Mouse (Mus musculus): Measurements from ENCODE around the gene Fam20a. TPM values are rescaled to one million over a fixed set of nuclear protein-coding genes. Genes with fewer than 3 reads are reported as not detected.
"Not testable (repeated sequence)": the region's sequence is repeated elsewhere in the genome, so short reads cannot be mapped to it uniquely, and the experiment has no call there.

Fam20a gene
- polyA plus RNA-seq, 1 experiment = 25.3 TPM

GRCm38 (mm10) chr11:109668115-109668725 is 53.9 kb downstream of the Fam20a start:
- Histone ChIP-seq H3K36me3 (ENCODE audit: control insufficient read depth, insufficient read depth, low read length) (peaks cover 61% of the 10 kb centered on the region), H3K4me1 (ENCODE audit: control insufficient read depth, insufficient read depth, insufficient read length, low read length) (peaks cover 3% of the 10 kb centered on the region), H3K4me3 (ENCODE audit: low read depth, low read length) (no peak overlapping the region), H3K27me3 (ENCODE audit: control insufficient read depth, insufficient read depth, low read length) (no peaks in the 10 kb centered on the region), H3K27ac (ENCODE audit: insufficient read depth, low read depth, low read length) (no peak overlapping the region)
- 67% methylated on average over 8 of the region's 8 CpGs for WGBS
- no peak for TF ChIP-seq POLR2A (IDR thresholded peaks at IDR 0.05; ENCODE audit: low read depth, low read length)
- TF ChIP-seq CTCF (IDR thresholded peaks at IDR 0.05; ENCODE audit: extremely low read depth, insufficient read length, insufficient replicate concordance, low read depth, low read length) = no peak

DNA sequence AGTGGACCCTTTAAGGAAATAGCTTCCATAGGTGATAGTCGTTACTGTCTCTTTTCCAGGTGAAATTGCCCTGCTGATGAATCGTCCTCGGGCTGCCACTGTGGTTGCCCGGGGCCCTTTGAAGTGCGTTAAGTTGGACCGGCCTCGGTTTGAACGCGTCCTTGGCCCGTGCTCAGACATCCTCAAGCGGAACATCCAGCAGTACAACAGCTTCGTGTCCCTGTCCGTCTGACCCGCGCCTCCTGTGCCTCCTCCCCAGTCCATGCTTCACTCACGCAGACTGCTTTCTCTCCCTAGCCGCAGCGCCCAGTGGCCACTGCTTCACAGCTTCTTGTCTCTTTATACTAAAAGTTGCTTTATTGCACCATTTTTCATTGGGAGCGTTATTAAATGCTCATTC is 54.7 kb downstream of the Fam20a start:
- 87% methylated on average over 19 of the region's 19 CpGs for WGBS
- no peak overlapping the region for H3K27ac ChIP-seq (ENCODE audit: insufficient read depth, low read depth, low read length)
- H3K4me3 ChIP-seq (ENCODE audit: low read depth, low read length) = no peak overlapping the region
- TF ChIP-seq POLR2A (IDR thresholded peaks at IDR 0.05; ENCODE audit: low read depth, low read length) (no peak), CTCF (IDR thresholded peaks at IDR 0.05; ENCODE audit: extremely low read depth, insufficient read length, insufficient replicate concordance, low read depth, low read length) (no peak)
- peaks cover 63% of the 10 kb centered on the region for H3K36me3 ChIP-seq (ENCODE audit: control insufficient read depth, insufficient read depth, low read length)
- no peaks in the 10 kb centered on the region for H3K27me3 ChIP-seq (ENCODE audit: control insufficient read depth, insufficient read depth, low read length)
- H3K4me1 ChIP-seq (ENCODE audit: control insufficient read depth, insufficient read depth, insufficient read length, low read length) = peaks cover 3% of the 10 kb centered on the region

DNA sequence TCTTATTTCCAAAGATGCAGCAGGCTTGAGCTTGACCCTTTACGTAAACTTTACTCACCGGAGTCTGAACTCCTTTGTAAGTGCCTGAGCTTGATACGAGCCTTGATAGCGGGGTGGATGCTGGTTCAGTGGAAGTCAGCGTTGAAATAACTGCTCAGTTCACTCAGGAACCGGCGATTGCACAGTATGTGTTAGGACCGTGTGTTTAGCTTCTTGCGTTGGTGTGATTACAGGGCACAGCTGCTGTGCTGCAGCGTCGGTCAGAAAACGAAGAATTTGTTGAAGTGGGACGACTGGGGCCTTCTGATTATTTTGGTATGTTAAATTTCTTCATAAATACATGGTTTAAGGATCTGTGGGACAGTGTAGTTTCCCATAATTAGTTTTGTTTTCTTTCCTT is 55.7 kb downstream of the Fam20a start:
- H3K36me3 ChIP-seq (ENCODE audit: control insufficient read depth, insufficient read depth, low read length) = peaks cover 68% of the 10 kb centered on the region
- H3K27ac ChIP-seq (ENCODE audit: insufficient read depth, low read depth, low read length) = no peak overlapping the region
- H3K4me1 ChIP-seq (ENCODE audit: control insufficient read depth, insufficient read depth, insufficient read length, low read length) = peaks cover 3% of the 10 kb centered on the region
- TF ChIP-seq CTCF (IDR thresholded peaks at IDR 0.05; ENCODE audit: extremely low read depth, insufficient read length, insufficient replicate concordance, low read depth, low read length) (no peak), POLR2A (IDR thresholded peaks at IDR 0.05; ENCODE audit: low read depth, low read length) (no peak)
- H3K27me3 ChIP-seq (ENCODE audit: control insufficient read depth, insufficient read depth, low read length) = no peaks in the 10 kb centered on the region
- 83% methylated on average over 13 of the region's 13 CpGs for WGBS
- no peak overlapping the region for H3K4me3 ChIP-seq (ENCODE audit: low read depth, low read length)

GRCm38 (mm10) chr11:109665424-109665823 is 56.7 kb downstream of the Fam20a start:
- no peak overlapping the region for H3K4me3 ChIP-seq (ENCODE audit: low read depth, low read length)
- no peaks in the 10 kb centered on the region for H3K4me1 ChIP-seq (ENCODE audit: control insufficient read depth, insufficient read depth, insufficient read length, low read length)
- WGBS = 80% methylated on average over 6 of the region's 6 CpGs
- no peak overlapping the region for H3K27ac ChIP-seq (ENCODE audit: insufficient read depth, low read depth, low read length)
- TF ChIP-seq POLR2A (IDR thresholded peaks at IDR 0.05; ENCODE audit: low read depth, low read length) (no peak), CTCF (IDR thresholded peaks at IDR 0.05; ENCODE audit: extremely low read depth, insufficient read length, insufficient replicate concordance, low read depth, low read length) (no peak)
- H3K36me3 ChIP-seq (ENCODE audit: control insufficient read depth, insufficient read depth, low read length) = peaks cover 72% of the 10 kb centered on the region
- no peaks in the 10 kb centered on the region for H3K27me3 ChIP-seq (ENCODE audit: control insufficient read depth, insufficient read depth, low read length)

DNA sequence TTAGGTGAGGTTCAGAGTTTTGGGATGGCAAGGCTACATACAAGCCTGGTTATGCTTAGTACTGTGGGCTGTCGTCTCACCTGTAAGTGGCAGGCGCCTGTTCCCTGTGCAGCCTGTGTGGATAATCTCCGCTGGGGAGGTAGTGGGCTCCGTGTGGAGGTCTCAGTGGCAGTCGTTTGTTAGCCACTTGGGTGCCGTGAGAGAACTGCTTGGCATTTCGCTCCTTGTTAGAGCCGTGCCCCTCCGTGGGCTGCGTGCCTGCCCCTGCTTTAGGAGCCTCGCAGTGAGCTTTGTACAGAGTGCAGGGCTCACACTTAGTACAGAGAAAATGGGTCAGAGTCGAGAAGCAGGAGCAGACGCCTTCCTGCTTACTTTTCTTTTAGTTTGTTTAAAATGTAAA is 57.8 kb downstream of the Fam20a start:
- H3K27me3 ChIP-seq (ENCODE audit: control insufficient read depth, insufficient read depth, low read length) = no peaks in the 10 kb centered on the region
- no peak overlapping the region for H3K27ac ChIP-seq (ENCODE audit: insufficient read depth, low read depth, low read length)
- H3K4me1 ChIP-seq (ENCODE audit: control insufficient read depth, insufficient read depth, insufficient read length, low read length) = no peaks in the 10 kb centered on the region
- WGBS = 81% methylated on average over 13 of the region's 13 CpGs
- no peak overlapping the region for H3K4me3 ChIP-seq (ENCODE audit: low read depth, low read length)
- TF ChIP-seq CTCF (IDR thresholded peaks at IDR 0.05; ENCODE audit: extremely low read depth, insufficient read length, insufficient replicate concordance, low read depth, low read length) (no peak), POLR2A (IDR thresholded peaks at IDR 0.05; ENCODE audit: low read depth, low read length) (no peak)
- H3K36me3 ChIP-seq (ENCODE audit: control insufficient read depth, insufficient read depth, low read length) = peaks cover 70% of the 10 kb centered on the region

- peaks cover 51% of the 10 kb centered on the region for H3K36me3 ChIP-seq (ENCODE audit: control insufficient read depth, insufficient read depth, low read length)
- not testable (repeated sequence) for H3K27me3 ChIP-seq (ENCODE audit: control insufficient read depth, insufficient read depth, low read length); H3K27ac ChIP-seq (ENCODE audit: insufficient read depth, low read depth, low read length); H3K4me3 ChIP-seq (ENCODE audit: low read depth, low read length); H3K4me1 ChIP-seq (ENCODE audit: control insufficient read depth, insufficient read depth, insufficient read length, low read length)
- 87% methylated on average over 8 of the region's 8 CpGs for WGBS
Observed at GRCm38 (mm10) chr11:109660526-109660925, 61.6 kb downstream of the Fam20a start.

DNA sequence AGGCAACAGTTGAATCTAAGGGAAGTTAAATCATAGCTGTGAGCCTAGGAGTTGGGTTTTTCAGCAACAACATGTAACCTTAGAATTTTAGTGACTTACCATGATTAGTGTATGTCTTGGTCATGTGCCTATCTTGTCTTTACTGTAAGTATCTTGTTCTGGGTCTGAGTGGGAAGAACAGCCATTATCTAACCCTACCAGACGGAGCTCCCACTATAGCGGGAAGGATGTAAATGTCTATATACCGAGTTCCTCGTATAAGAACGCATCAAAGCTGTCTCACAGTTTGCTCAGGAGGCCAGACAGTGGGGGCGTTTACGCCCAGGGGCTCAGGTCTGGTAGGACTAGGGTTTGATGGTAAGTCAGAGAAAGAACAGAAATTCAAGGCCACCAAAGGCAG is 65.8 kb downstream of the Fam20a start:
- no peaks in the 10 kb centered on the region for H3K27me3 ChIP-seq (ENCODE audit: control insufficient read depth, insufficient read depth, low read length)
- 79% methylated on average over 7 of the region's 7 CpGs for WGBS
- TF ChIP-seq CTCF (IDR thresholded peaks at IDR 0.05; ENCODE audit: extremely low read depth, insufficient read length, insufficient replicate concordance, low read depth, low read length) (no peak), POLR2A (IDR thresholded peaks at IDR 0.05; ENCODE audit: low read depth, low read length) (no peak)
- H3K4me1 ChIP-seq (ENCODE audit: control insufficient read depth, insufficient read depth, insufficient read length, low read length) = peaks cover 3% of the 10 kb centered on the region; the same call in 1 of the 2 replicates
- H3K4me3 ChIP-seq (ENCODE audit: low read depth, low read length) = no peak overlapping the region
- H3K36me3 ChIP-seq (ENCODE audit: control insufficient read depth, insufficient read depth, low read length) = peaks cover 31% of the 10 kb centered on the region
- no peak overlapping the region for H3K27ac ChIP-seq (ENCODE audit: insufficient read depth, low read depth, low read length)

All from small intestine, adult 2 months (tissue).